Mouse (Mus musculus) spleen, postnatal 36 days (tissue): ENCODE measurements at regions not wholly inside any gene's neighbourhood (a gene's known extent, or its start where the extent isn't known, plus 50 kb on each side); places are given as distances from the start of the nearest gene placed in this dataset.

Source experiments
- DNase-seq, 2 experiments: peaks; one replicate each; pipeline ENCODE4 v3.0.0; 2022; ENCODE audit warnings: low spot score in 2 of 2, mixed read lengths in 1 of 2

- no peak for DNase-seq
Measured at GRCm38 (mm10) chr15:36427334-36427733, 580.2 kb downstream of the Zfp706 start.

GRCm38 (mm10) chr15:36425902-36426301 is 581.7 kb downstream of the Zfp706 start:
- DNase-seq = no peak

GRCm38 (mm10) chr15:36424047-36424446 is 583.5 kb downstream of the Zfp706 start:
- DNase-seq = no peak

GRCm38 (mm10) chr15:36422781-36423180 is 584.8 kb downstream of the Zfp706 start:
- no peak for DNase-seq

GRCm38 (mm10) chr15:36419943-36420480 is 587.6 kb downstream of the Zfp706 start:
- no peak for DNase-seq

DNA sequence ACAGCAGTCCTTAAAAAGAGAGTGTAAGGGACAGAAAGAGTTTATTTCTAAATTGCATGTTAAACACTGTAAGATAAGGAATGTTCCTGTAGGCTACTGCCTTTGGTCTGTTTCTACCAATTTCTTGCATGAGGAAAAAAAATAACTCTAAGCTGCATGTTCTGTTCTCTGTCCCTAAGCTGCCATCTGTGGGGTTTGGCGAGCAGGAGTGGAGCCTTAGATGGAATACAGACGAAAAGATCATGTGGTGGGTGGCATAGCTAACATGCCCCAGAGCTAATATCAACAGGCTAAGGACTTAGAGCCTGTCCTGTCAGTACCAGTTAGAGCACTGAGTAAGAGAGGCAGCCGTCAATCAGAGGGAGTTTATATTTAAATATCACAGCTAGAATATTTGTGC is 590.1 kb downstream of the Zfp706 start:
- DNase-seq = no peak

GRCm38 (mm10) chr15:36415552-36416249 is 591.9 kb downstream of the Zfp706 start:
- DNase-seq = no peak

DNA sequence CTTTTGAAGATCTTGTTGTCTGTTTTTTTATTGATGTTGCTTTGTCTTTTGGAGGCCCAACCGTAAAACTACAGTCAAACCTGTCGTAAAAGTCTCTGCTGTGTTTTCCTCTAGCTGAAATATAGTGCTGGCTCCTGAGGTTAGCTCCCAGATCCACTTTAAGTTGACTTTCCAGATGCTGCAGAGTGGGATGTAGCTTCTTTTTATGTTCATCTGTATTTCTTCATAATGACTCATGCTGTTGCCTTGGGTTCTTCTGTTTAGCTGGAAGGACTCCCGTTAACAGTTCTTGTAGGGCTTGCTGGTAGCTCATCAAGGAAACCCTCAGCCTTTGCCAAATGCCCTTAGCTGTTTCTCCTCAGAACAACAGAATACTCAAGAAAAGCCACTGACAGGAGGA is 595.6 kb downstream of the Zfp706 start:
- no peak for DNase-seq

- DNase-seq = no peak
Measured at GRCm38 (mm10) chr15:36405446-36405845, 602.1 kb downstream of the Zfp706 start.

- DNase-seq = no peak
Measured at GRCm38 (mm10) chr15:36403336-36404119, 604.0 kb downstream of the Zfp706 start.

DNA sequence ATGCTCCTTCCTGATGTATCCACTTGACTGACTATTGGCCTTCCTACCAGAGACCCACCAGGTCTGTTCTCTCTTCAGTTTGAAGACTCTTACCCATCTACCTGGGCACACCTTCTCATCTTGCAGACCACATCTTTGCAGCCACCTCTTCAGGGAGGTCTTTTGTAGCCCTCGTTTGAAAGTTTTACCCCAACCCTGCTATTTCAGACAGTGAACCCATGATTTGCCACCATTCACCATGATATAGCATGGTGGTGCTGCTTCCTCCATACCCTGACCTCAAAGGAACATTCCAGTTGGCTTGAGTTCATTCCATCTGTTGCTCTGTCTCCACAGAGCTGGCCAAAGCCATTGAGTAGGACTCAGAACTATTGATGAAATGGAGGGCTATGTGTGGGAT is 605.5 kb downstream of the Zfp706 start:
- DNase-seq = no peak

DNA sequence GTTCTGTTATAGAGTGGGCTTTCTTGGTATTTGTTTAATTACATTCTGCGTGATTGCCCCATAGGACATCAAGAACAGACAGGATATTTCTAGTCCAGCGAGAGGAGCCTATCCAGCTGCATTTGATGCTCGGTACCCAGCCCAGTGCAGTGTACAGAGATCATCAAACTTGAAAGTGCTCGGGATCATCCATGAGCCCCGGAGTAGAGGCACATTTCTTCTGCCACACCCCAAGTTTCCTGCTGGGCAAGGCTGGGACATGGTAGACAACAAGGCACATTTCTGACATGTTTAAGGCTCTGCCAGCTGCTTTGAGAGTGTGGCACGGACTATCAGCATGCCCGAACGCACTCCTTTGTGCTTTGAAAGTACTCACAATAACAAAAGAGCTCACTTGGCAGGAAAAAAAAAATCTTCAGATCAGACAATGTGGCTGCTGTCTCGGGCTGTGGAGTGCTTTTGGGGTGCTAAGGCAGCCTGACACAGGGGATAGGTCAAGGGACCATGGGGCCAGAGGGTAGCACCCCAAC is 607.2 kb downstream of the Zfp706 start:
- no peak for DNase-seq

- DNase-seq = peak in 1 of 2 experiments; percentile 22
Measured at GRCm38 (mm10) chr15:36399355-36400012, 608.1 kb downstream of the Zfp706 start.

DNA sequence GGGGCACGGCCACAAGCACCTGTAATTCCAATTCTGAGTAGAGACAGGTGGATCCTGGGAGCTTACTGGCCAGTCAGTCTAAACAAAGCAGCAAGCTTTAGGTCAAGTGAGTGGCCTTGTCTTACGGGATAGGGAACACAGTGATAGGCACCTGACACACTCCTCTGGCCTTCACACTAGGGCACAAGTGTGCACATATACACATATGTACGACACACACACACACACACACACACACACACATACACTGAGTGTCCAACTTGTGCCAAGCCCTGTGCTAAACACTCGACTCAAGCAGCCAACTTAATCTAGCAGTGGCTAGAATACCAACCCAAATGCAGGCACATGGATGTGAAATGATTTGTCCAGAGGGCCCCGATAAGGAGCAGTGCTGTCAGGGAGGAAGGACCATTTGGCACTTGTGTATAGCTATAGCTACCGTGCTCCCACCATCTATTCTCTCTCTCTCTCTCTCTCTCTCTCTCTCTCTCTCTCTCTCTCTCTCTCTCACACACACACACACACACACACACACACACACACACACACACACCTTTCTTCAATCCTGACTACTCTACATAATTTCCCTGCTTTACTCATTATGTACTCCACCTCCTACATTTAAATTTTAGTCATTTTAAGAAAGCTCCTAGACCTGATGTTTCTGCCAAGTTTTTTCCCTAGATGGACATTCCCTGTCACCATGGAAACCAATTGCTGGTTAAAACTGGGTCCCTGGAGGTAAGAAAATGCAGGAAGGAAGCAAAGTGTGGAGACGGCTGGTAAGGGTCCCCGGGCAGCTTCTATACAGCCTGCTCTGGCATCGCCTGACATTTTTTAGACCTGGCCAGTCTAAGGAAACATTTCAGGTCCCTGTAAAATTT is 609.2 kb downstream of the Zfp706 start:
- no peak for DNase-seq

- DNase-seq = no peak
Measured at GRCm38 (mm10) chr15:36396791-36397190, 610.8 kb downstream of the Zfp706 start.

DNA sequence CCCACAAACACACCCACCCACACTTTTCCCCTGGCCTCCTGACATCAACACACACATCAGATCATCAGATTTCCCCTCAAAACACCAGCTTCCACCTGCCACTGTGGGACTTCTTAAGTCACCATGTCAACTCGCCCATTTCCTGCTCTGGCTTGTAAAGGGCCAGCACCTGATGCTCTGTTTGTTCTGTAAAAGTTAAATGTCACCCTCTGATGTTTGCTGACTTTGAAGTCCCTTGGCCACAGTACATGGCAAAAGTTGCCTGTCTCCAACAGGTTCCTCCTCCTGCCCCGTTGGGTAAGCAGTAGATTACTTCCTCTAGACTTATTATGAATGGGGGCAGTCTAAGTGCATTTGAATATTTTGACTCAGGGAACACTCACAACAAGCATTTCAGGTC is 611.3 kb downstream of the Zfp706 start:
- peak; percentile 25 to 26 for DNase-seq

GRCm38 (mm10) chr15:36395672-36396050 is 611.9 kb downstream of the Zfp706 start:
- no peak for DNase-seq

DNA sequence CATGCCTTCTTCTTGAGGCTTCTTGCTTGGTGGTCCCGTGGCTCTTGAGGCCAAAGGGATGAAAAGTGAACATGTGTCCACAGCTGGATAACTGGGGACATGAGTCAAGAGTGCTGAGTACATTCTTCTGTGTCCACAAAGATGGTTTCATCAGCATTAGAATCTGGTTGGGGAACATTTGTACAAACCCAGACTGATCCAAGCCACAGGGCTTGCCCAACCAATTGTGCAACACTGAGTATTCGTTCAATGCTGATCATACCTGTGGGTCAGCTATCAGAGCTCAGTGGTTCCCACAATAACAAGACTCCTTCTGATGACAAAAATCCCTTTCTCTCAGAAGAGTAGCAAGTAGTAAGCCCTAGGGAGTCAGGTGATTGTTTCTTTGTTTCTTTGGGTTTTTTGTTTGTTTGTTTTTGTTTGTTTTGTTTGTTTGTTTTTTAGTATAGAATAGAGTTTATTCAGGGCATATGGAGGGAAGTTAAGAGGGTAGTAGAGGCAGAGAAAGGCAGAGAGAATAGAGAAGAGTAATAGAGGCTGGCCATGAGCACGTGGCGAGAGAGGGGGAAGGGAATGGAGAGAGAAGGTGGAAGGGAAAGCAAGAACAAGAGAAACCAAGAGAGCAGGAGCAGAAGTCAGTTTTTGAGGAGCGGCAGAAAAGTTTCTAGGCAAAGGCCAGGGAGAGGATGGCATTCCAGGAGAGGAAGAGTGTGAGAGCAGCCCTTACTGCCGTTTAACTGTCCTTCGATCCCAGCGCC is 612.5 kb downstream of the Zfp706 start:
- DNase-seq = no peak

DNA sequence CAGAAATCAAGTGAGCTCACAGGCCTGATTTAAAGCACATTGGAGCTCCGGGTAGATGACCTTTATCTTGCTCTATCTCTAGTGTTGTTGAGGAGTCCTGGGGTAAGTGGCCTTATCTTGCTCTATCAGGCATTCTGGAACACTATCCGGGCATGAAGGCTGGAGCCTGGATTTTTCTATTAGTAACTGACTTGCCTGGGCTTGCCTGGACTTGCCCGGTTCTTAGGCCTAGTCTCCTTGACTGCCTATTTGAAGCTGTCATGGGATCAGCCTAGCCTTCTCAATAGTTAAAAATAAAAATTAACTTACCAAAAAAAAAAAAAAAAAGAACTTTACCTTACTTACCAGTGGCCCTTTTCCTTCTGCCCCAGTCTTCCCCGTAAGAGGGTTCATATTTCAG is 617.8 kb downstream of the Zfp706 start:
- DNase-seq = no peak

GRCm38 (mm10) chr15:36381228-36381671 is 626.3 kb downstream of the Zfp706 start:
- no peak for DNase-seq
